Mouse (Mus musculus) stomach, embryonic 15.5 days (tissue): Measurements from ENCODE around the gene Zmiz1. TPM values are rescaled to one million over a fixed set of nuclear protein-coding genes. Genes with fewer than 3 reads are reported as not detected.

Source experiments
- ATAC-seq: fragments of 200-750 bp; cut with Nextera tagmentation; 2 replicates; pipeline ENCODE4 v1.8.0; 2017; ENCODE audit warnings: low read depth, moderate number of reproducible peaks, moderate TSS enrichment; ENCODE audit not compliant: insufficient read depth, low FRiP score
- H3K27ac ChIP-seq: fragments of 300-500 bp; sonication (generic); 2 replicates; pipeline ENCODE4 v1.5.1; 2015; ENCODE audit warnings: mild to moderate bottlenecking, inconsistent platforms
- H3K27me3 ChIP-seq: fragments of 300-500 bp; sonication (generic); replicated peaks from 2 replicates; pipeline ENCODE4 v1.6.1; 2015; ENCODE audit warnings: inconsistent platforms
- H3K36me3 ChIP-seq: fragments of 300-500 bp; sonication (generic); 2 replicates; pipeline ENCODE4 v1.6.1; 2015; ENCODE audit warnings: inconsistent platforms
- H3K4me1 ChIP-seq: fragments of 300-500 bp; sonication (generic); 2 replicates; pipeline ENCODE4 v1.6.1; 2015; ENCODE audit warnings: inconsistent platforms
- H3K4me2 ChIP-seq: fragments of 300-500 bp; sonication (generic); 2 replicates; pipeline ENCODE4 v1.6.1; 2015; ENCODE audit warnings: mild to moderate bottlenecking, inconsistent platforms
- H3K4me3 ChIP-seq: fragments of 300-500 bp; sonication (generic); replicated peaks from 2 replicates; pipeline ENCODE4 v1.5.1; 2015; ENCODE audit warnings: inconsistent platforms
- H3K9ac ChIP-seq: fragments of 300-500 bp; sonication (generic); 2 replicates; pipeline ENCODE4 v1.6.1; 2015; ENCODE audit warnings: inconsistent platforms
- H3K9me3 ChIP-seq: fragments of 300-500 bp; sonication (generic); 2 replicates; pipeline ENCODE4 v1.6.1; 2016; ENCODE audit warnings: inconsistent platforms
- WGBS: fragments of 180-500 bp; shearing (Covaris S2); methylation state at CpG from one replicate; pipeline ENCODE4 v1.1.7; 2015; 5-methylcytosine and 5-hydroxymethylcytosine counted together
- polyA plus RNA-seq: library from polyadenylated mRNA; unstranded; fragments of >200 nt; fragmentation: Nextera tagmentation; extraction: Ambion mirVana; gene quantifications from 2 replicates; pipeline ENCODE4 v1.2.1, GENCODE M21; 2015

The Zmiz1 gene
- polyA plus RNA-seq, 1 experiment from 2014 or later = 29.0 TPM

DNA sequence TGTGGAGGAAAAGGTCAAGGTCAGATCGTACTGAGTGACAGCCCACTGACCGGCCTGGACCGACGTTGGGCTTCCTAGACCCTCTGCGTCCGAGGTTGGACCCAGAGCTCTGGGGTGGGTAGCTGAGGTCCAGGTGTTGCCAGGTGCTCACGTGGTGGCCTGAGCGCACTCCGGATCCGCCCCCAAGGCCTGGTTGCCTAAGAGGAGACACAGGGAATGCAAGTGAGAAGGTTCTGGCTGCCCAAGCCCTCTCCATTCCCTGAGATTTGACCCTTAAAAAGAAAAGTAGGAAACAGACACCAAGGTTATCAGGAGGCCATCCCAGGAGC is 235.5 kb downstream of the Zmiz1 start:
- WGBS = 0% methylated on average over 10 of the region's 10 CpGs
- peaks cover 18% of the 10 kb centered on the region for H3K36me3 ChIP-seq
- H3K27me3 ChIP-seq = no peaks in the 10 kb centered on the region
- peak overlapping the region; percentile 94 for H3K4me3 ChIP-seq
- peak; percentile 44 for ATAC-seq
- no peaks in the 10 kb centered on the region for H3K9me3 ChIP-seq
- peak overlapping the region; percentile 76 for H3K9ac ChIP-seq
- peaks cover 20% of the 10 kb centered on the region for H3K4me1 ChIP-seq
- H3K4me2 ChIP-seq = peak overlapping the region; percentile 93
- H3K27ac ChIP-seq = 0 out of 2 replicates have a peak overlapping the region, but pooled peaks have one; percentile 53

DNA sequence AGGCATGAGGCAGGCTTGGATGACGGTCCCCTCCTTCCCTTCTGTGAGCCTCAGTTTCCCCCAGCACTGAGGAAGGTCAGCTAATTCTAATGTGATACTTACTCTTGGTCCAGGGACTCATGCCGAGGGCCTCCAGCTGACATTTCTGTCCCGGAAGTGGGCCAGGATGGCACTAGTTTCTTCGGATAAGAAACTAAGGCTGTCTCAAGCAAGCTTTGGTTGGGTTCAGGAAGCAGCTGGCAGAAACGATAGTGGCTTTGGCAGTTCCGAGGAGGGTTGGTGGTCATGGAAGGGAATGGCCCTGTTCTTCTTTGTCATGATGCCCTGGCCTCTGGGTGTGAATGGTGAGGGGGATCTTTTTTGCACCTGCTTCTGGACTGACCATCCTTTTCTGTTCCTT is 236.1 kb downstream of the Zmiz1 start:
- Histone ChIP-seq H3K4me2 (peak overlapping the region; percentile 93), H3K27me3 (no peaks in the 10 kb centered on the region), H3K36me3 (peaks cover 22% of the 10 kb centered on the region), H3K4me1 (peaks cover 20% of the 10 kb centered on the region), H3K9ac (peak overlapping the region; percentile 76; the same call in 1 of the 2 replicates), H3K27ac (no peak overlapping the region), H3K9me3 (no peaks in the 10 kb centered on the region), H3K4me3 (peak overlapping the region; percentile 94)
- no peak for ATAC-seq
- WGBS = 54% methylated on average over 6 of the region's 6 CpGs

DNA sequence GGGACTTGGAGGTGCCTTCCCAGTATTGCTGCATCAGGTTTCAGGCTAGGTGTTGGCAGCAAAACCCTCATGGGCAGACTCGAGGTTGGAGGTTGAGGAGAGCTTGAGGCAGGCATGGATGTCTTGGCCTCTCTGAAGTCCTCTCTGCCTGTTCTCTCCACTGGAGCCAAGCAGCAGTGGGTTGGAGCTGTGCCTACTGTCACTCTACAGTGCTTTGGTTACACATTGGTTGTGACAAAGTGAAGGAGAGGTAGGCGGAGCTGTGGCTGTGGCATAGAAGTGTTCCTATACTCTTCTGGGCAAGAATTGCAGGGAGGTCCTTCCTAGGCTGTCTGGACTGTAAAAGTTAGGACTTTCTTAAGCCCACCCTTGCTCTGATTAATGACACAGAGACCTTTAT is 237.4 kb downstream of the Zmiz1 start:
- WGBS = 60% methylated on average over 2 of the region's 2 CpGs
- no peak overlapping the region for H3K4me3 ChIP-seq
- no peak overlapping the region for H3K9ac ChIP-seq
- peaks cover 20% of the 10 kb centered on the region for H3K4me1 ChIP-seq
- no peak for ATAC-seq
- H3K9me3 ChIP-seq = no peaks in the 10 kb centered on the region
- H3K27me3 ChIP-seq = no peaks in the 10 kb centered on the region
- no peak overlapping the region for H3K4me2 ChIP-seq
- no peak overlapping the region for H3K27ac ChIP-seq
- peaks cover 22% of the 10 kb centered on the region for H3K36me3 ChIP-seq

DNA sequence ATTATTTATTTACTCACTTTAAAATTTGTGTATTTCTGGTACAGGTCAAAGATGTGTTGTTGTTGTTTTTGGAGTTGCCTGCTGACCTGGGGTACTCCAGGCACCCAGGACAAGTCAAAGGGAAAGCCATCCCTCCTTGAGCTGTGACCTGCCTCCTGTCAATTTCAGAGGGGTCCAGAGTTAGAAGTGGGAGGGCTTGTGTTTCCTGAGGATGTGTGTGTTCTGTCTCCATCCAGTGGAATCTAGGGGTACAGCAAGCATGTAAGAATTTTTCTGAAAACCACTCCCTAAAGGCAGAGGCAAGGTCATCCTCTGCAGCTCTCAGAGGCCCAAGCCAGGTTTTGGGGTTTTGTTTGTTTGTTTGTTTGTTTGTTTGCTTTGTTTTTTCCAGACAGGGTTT is 243.0 kb downstream of the Zmiz1 start:
- H3K4me3 ChIP-seq = no peak overlapping the region

DNA sequence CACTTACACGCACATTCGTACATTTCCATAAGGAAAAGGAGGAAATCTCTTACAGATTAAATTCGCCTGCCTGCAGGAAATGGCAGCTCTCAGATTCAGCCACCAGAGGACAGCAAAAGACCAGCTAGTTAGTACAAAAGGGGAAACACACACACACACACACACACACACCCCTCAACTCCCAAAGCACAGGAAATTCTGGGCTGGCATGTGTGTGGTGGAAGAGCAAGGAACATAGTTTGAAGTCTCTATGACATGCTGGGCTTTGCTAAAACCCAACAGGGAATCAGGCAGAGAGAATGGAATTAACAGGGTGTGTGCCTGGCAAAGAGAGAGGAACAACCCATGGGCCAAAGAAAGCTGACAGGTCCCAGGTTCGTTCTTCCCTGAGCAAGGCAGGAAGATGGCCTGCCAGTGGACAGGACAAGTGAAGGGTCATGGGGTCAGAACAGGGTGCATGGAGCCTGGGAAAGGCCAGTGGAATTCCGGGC is 248.8 kb downstream of the Zmiz1 start:
- no peak overlapping the region for H3K9ac ChIP-seq
- H3K27ac ChIP-seq = peak overlapping the region; percentile 73

More for the DNA sequence above, 243.0 kb downstream of the Zmiz1 start:
- Histone ChIP-seq H3K27ac (no peak overlapping the region), H3K9ac (no peak overlapping the region), H3K4me2 (no peak overlapping the region), H3K9me3 (no peaks in the 10 kb centered on the region), H3K36me3 (peaks cover 17% of the 10 kb centered on the region), H3K27me3 (no peaks in the 10 kb centered on the region), H3K4me1 (no peaks in the 10 kb centered on the region)
- no peak for ATAC-seq

DNA sequence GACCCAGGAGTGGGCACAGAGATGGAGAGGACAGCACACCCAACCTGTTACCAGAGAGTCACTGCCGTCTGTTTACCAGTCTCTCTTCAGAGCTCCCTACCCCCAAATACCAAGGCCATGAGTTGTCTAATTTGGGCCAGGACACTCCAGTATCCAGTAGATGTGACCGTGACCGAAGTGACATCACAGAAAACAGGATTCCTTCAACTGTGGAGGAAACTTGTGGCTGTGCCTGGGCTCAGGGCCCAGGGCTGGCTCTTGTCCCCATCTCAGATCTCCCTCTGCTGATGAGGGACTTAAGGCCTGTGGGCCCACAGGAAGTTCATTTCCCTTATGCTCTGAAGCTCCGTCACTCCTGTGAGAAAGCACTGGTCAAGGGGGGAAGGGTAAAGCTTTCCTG is 249.5 kb downstream of the Zmiz1 start:
- Histone ChIP-seq H3K9me3 (no peaks in the 10 kb centered on the region), H3K36me3 (no peaks in the 10 kb centered on the region), H3K4me1 (peaks cover 43% of the 10 kb centered on the region), H3K4me3 (no peak overlapping the region), H3K4me2 (no peak overlapping the region), H3K27me3 (no peaks in the 10 kb centered on the region), H3K9ac (no peak overlapping the region; the same call in 1 of the 2 replicates), H3K27ac (peak overlapping the region; percentile 73)
- ATAC-seq = no peak
- 52% methylated on average over 4 of the region's 4 CpGs for WGBS

More for the DNA sequence above, 248.8 kb downstream of the Zmiz1 start:
- no peaks in the 10 kb centered on the region for H3K9me3 ChIP-seq
- 56% methylated on average over 5 of the region's 5 CpGs for WGBS
- no peak overlapping the region for H3K4me2 ChIP-seq
- no peaks in the 10 kb centered on the region for H3K36me3 ChIP-seq
- H3K4me1 ChIP-seq = peaks cover 43% of the 10 kb centered on the region
- H3K27me3 ChIP-seq = no peaks in the 10 kb centered on the region
- no peak overlapping the region for H3K4me3 ChIP-seq
- no peak for ATAC-seq

DNA sequence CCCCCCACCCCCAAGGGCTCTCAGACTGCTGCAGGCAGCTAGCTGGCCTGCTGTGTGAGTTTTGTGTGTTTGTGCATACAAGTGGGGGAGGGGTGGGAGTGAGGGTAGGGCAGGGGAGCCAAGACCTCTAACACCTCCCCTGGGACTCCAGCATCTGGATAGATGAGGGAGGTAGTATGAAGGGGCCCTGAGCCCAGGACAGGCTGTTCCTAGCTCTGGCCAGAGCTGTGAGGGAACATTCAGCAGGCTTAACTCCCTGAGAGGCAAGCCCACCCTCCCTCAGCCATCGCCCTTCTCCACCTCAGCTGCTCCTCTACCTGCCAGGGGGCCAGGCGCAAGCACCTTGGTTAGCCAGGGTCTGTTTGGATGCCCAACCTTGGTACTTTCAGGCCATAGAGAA is 249.9 kb downstream of the Zmiz1 start:
- Histone ChIP-seq H3K27me3 (no peaks in the 10 kb centered on the region), H3K9ac (no peak overlapping the region; the same call in 1 of the 2 replicates), H3K9me3 (no peaks in the 10 kb centered on the region), H3K4me3 (no peak overlapping the region), H3K36me3 (no peaks in the 10 kb centered on the region), H3K27ac (peak overlapping the region; percentile 73), H3K4me2 (no peak overlapping the region), H3K4me1 (peaks cover 43% of the 10 kb centered on the region)
- 80% methylated on average over 2 of the region's 2 CpGs for WGBS
- ATAC-seq = no peak

DNA sequence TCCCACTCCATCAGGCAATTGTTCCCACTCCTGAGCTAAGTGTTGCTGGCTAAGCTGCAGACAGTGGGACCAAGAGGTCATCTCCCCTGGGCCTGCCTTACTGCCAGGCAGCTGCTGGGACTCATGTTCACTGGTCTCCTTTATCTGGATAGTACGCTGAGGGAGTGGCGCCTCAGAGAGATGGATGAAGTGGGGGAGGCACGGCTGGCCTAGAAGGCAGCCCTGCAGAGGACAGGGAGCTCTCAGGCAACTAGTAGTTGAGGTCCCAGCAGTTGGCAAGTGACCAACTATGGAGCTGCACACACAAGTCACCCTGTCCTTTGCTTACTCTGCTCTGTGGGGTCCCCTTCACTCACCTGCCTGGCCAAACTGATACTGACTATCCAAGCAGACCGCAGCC is 251.1 kb downstream of the Zmiz1 start:
- H3K4me3 ChIP-seq = no peak overlapping the region
- peaks cover 43% of the 10 kb centered on the region for H3K4me1 ChIP-seq
- H3K9ac ChIP-seq = no peak overlapping the region
- peak overlapping the region; percentile 83 for H3K27ac ChIP-seq
- H3K36me3 ChIP-seq = no peaks in the 10 kb centered on the region
- no peaks in the 10 kb centered on the region for H3K27me3 ChIP-seq
- WGBS = 31% methylated on average over 4 of the region's 4 CpGs
- H3K4me2 ChIP-seq = no peak overlapping the region
- ATAC-seq = no peak; the same call in 1 of the 2 replicates
- H3K9me3 ChIP-seq = no peaks in the 10 kb centered on the region

DNA sequence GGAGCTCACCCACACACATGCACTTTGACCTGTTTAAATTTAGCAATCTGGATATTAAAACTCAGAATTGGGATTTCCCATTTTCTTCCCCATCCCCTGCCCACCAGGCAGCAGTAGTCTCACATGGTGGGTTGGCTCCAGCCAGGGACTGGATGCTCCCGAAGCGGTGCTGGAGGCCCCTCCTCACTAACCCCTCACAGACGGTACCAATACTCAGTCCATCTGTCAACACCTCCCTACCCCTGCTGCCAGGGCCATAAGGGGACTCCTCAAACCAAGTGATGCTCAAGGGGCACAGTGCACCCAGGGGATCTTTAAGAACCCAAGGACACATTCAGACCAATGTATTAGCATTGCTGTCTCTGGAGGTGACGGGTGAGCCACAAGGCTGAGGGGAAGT is 251.7 kb downstream of the Zmiz1 start:
- H3K9ac ChIP-seq = no peak overlapping the region
- ATAC-seq = no peak

DNA sequence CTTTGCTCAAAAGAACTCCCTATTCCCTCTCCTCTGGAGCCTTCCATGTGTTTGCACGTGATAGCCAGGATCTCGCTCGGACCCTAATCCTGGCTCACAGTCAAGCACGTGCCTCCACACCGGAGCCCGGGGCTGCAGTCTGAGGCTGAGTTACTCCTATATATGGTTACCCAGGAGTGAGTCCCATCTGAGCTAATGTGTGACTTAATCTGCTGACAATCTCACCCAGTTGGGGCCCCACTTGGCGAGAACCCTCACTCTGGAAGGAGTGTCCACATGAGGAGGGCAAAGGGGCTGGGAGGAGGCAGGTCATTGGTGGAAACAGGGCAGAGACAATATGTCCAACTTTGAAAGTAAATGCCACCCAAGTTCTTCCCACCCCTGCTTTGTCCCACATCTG is 252.2 kb downstream of the Zmiz1 start:
- no peaks in the 10 kb centered on the region for H3K9me3 ChIP-seq
- H3K36me3 ChIP-seq = no peaks in the 10 kb centered on the region
- H3K4me3 ChIP-seq = no peak overlapping the region
- WGBS = 19% methylated on average over 7 of the region's 7 CpGs
- peak overlapping the region; percentile 83 for H3K27ac ChIP-seq
- H3K27me3 ChIP-seq = no peaks in the 10 kb centered on the region
- H3K9ac ChIP-seq = no peak overlapping the region
- peaks cover 43% of the 10 kb centered on the region for H3K4me1 ChIP-seq
- ATAC-seq = peak; percentile 68
- H3K4me2 ChIP-seq = peak overlapping the region; percentile 16

More for the DNA sequence above, 251.7 kb downstream of the Zmiz1 start:
- Histone ChIP-seq H3K4me3 (no peak overlapping the region), H3K4me1 (peaks cover 43% of the 10 kb centered on the region), H3K27me3 (no peaks in the 10 kb centered on the region), H3K27ac (peak overlapping the region; percentile 83), H3K9me3 (no peaks in the 10 kb centered on the region), H3K4me2 (peak overlapping the region; percentile 16; the same call in 1 of the 2 replicates), H3K36me3 (no peaks in the 10 kb centered on the region)
- 52% methylated on average over 4 of the region's 4 CpGs for WGBS

DNA sequence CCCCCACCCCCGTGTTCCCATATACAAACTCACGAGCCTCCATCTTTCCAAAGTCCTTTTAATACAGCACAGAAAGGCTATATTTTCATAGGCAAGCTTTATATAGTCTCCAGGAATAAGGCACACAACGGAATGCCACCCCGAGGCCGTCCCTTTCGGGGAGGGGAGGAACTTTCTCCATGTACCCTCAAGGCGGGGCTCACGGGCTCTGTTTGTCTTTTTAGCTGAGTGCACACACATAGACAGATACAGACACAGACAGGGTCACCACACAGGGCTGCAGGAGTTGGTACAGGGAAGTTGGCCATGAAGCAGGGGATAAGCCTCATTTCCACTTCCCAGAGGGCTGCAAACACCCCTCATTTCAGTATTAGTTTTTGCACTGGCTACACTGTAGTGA is 252.6 kb downstream of the Zmiz1 start:
- Histone ChIP-seq H3K27ac (peak overlapping the region; percentile 83), H3K9ac (no peak overlapping the region), H3K4me1 (peaks cover 43% of the 10 kb centered on the region), H3K4me2 (peak overlapping the region; percentile 16; the same call in 1 of the 2 replicates), H3K36me3 (no peaks in the 10 kb centered on the region), H3K9me3 (no peaks in the 10 kb centered on the region), H3K4me3 (no peak overlapping the region), H3K27me3 (no peaks in the 10 kb centered on the region)
- WGBS = 30% methylated on average over 8 of the region's 8 CpGs
- ATAC-seq = peak; percentile 48

DNA sequence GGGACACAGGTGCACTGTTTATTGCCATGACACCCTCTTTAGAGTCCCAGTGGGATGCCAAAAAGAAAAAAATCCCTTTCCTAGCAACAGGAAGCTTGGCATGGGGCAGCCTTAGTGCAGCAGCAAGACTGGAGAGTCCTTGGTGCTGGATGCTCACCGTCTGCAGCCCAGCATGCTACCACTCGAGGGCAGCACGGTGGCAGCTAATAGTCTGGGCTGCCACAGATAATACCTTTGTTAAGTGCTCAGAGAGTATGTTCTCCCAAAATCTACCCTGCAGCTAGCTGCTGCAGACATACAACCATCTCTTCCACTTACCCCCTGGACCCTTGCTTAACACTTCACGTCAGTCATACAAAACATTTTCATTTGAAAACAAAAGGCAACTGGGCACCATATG is 254.5 kb downstream of the Zmiz1 start:
- Histone ChIP-seq H3K4me3 (no peak overlapping the region), H3K4me2 (no peak overlapping the region), H3K27ac (no peak overlapping the region), H3K36me3 (no peaks in the 10 kb centered on the region), H3K4me1 (peaks cover 48% of the 10 kb centered on the region), H3K9ac (no peak overlapping the region), H3K27me3 (no peaks in the 10 kb centered on the region), H3K9me3 (no peaks in the 10 kb centered on the region)
- 31% methylated on average over 4 of the region's 4 CpGs for WGBS
- no peak for ATAC-seq
